Mouse (Mus musculus): ENCODE measurements around the gene Bcat1. TPM values are rescaled to one million over a fixed set of nuclear protein-coding genes. Genes with fewer than 3 reads are reported as not detected.

Gene Bcat1
- polyA plus RNA-seq, 1 experiment, result 19.5 TPM

GRCm38 (mm10) chr6:145002094-145002936 is 73.7 kb downstream of the Bcat1 start:
- H3K4me3 ChIP-seq (ENCODE audit: insufficient read depth, low read length), result no peak overlapping the region
- no peaks in the 10 kb centered on the region for H3K4me1 ChIP-seq (ENCODE audit: control insufficient read depth, insufficient read depth, low read length)
- TF ChIP-seq CTCF (IDR thresholded peaks at IDR 0.05; ENCODE audit: extremely low read depth, insufficient read depth, low read length) (no peak), POLR2A (IDR thresholded peaks at IDR 0.05; ENCODE audit: extremely low read depth, insufficient read depth, low read length) (no peak)
- no peak overlapping the region for H3K27ac ChIP-seq (ENCODE audit: insufficient read depth, low read length)

- H3K4me1 ChIP-seq (ENCODE audit: control insufficient read depth, insufficient read depth, low read length), result no peaks in the 10 kb centered on the region
- TF ChIP-seq POLR2A (IDR thresholded peaks at IDR 0.05; ENCODE audit: extremely low read depth, insufficient read depth, low read length) (no peak), CTCF (IDR thresholded peaks at IDR 0.05; ENCODE audit: extremely low read depth, insufficient read depth, low read length) (no peak)
Observed at GRCm38 (mm10) chr6:145001493-145001892, 74.5 kb downstream of the Bcat1 start.

GRCm38 (mm10) chr6:144997229-144997628 is 78.8 kb downstream of the Bcat1 start:
- Histone ChIP-seq H3K4me3 (ENCODE audit: insufficient read depth, low read length) (no peak overlapping the region), H3K4me1 (ENCODE audit: control insufficient read depth, insufficient read depth, low read length) (no peaks in the 10 kb centered on the region), H3K27ac (ENCODE audit: insufficient read depth, low read length) (no peak overlapping the region)
- TF ChIP-seq CTCF (IDR thresholded peaks at IDR 0.05; ENCODE audit: extremely low read depth, insufficient read depth, low read length) (peak; percentile 32; the same call in 1 of the 2 replicates), POLR2A (IDR thresholded peaks at IDR 0.05; ENCODE audit: extremely low read depth, insufficient read depth, low read length) (no peak)

More at GRCm38 (mm10) chr6:145001493-145001892, 74.5 kb downstream of the Bcat1 start:
- no peak overlapping the region for H3K4me3 ChIP-seq (ENCODE audit: insufficient read depth, low read length)
- no peak overlapping the region for H3K27ac ChIP-seq (ENCODE audit: insufficient read depth, low read length)

- Histone ChIP-seq H3K27ac (ENCODE audit: insufficient read depth, low read length) (no peak overlapping the region), H3K4me3 (ENCODE audit: insufficient read depth, low read length) (no peak overlapping the region), H3K4me1 (ENCODE audit: control insufficient read depth, insufficient read depth, low read length) (no peaks in the 10 kb centered on the region)
- TF ChIP-seq CTCF (IDR thresholded peaks at IDR 0.05; ENCODE audit: extremely low read depth, insufficient read depth, low read length) (no peak), POLR2A (IDR thresholded peaks at IDR 0.05; ENCODE audit: extremely low read depth, insufficient read depth, low read length) (no peak)
Observed at GRCm38 (mm10) chr6:144992111-144992510, 83.9 kb downstream of the Bcat1 start.

- H3K4me3 ChIP-seq (ENCODE audit: insufficient read depth, low read length), result no peak overlapping the region
- TF ChIP-seq CTCF (IDR thresholded peaks at IDR 0.05; ENCODE audit: extremely low read depth, insufficient read depth, low read length), result no peak
- no peak for TF ChIP-seq POLR2A (IDR thresholded peaks at IDR 0.05; ENCODE audit: extremely low read depth, insufficient read depth, low read length)
- H3K4me1 ChIP-seq (ENCODE audit: control insufficient read depth, insufficient read depth, low read length), result no peaks in the 10 kb centered on the region
- no peak overlapping the region for H3K27ac ChIP-seq (ENCODE audit: insufficient read depth, low read length)
Observed at GRCm38 (mm10) chr6:144989193-144989592, 86.8 kb downstream of the Bcat1 start.

- H3K4me3 ChIP-seq (ENCODE audit: insufficient read depth, low read length), result no peak overlapping the region
- H3K27ac ChIP-seq (ENCODE audit: insufficient read depth, low read length), result no peak overlapping the region
- no peaks in the 10 kb centered on the region for H3K4me1 ChIP-seq (ENCODE audit: control insufficient read depth, insufficient read depth, low read length)
- TF ChIP-seq POLR2A (IDR thresholded peaks at IDR 0.05; ENCODE audit: extremely low read depth, insufficient read depth, low read length) (no peak), CTCF (IDR thresholded peaks at IDR 0.05; ENCODE audit: extremely low read depth, insufficient read depth, low read length) (no peak)
Observed at GRCm38 (mm10) chr6:144987676-144988075, 88.3 kb downstream of the Bcat1 start.

GRCm38 (mm10) chr6:144987216-144987615 is 88.8 kb downstream of the Bcat1 start:
- Histone ChIP-seq H3K4me3 (ENCODE audit: insufficient read depth, low read length) (no peak overlapping the region), H3K27ac (ENCODE audit: insufficient read depth, low read length) (no peak overlapping the region), H3K4me1 (ENCODE audit: control insufficient read depth, insufficient read depth, low read length) (no peaks in the 10 kb centered on the region)
- no peak for TF ChIP-seq CTCF (IDR thresholded peaks at IDR 0.05; ENCODE audit: extremely low read depth, insufficient read depth, low read length)
- TF ChIP-seq POLR2A (IDR thresholded peaks at IDR 0.05; ENCODE audit: extremely low read depth, insufficient read depth, low read length), result no peak

GRCm38 (mm10) chr6:144984221-144984620 is 91.8 kb downstream of the Bcat1 start:
- H3K4me1 ChIP-seq (ENCODE audit: control insufficient read depth, insufficient read depth, low read length), result no peaks in the 10 kb centered on the region
- H3K4me3 ChIP-seq (ENCODE audit: insufficient read depth, low read length), result no peak overlapping the region
- H3K27ac ChIP-seq (ENCODE audit: insufficient read depth, low read length), result no peak overlapping the region
- TF ChIP-seq POLR2A (IDR thresholded peaks at IDR 0.05; ENCODE audit: extremely low read depth, insufficient read depth, low read length) (no peak), CTCF (IDR thresholded peaks at IDR 0.05; ENCODE audit: extremely low read depth, insufficient read depth, low read length) (no peak)

GRCm38 (mm10) chr6:144982093-144982492 is 93.9 kb downstream of the Bcat1 start:
- Histone ChIP-seq H3K27ac (ENCODE audit: insufficient read depth, low read length) (no peak overlapping the region), H3K4me1 (ENCODE audit: control insufficient read depth, insufficient read depth, low read length) (no peaks in the 10 kb centered on the region), H3K4me3 (ENCODE audit: insufficient read depth, low read length) (no peak overlapping the region)
- TF ChIP-seq CTCF (IDR thresholded peaks at IDR 0.05; ENCODE audit: extremely low read depth, insufficient read depth, low read length), result no peak
- no peak for TF ChIP-seq POLR2A (IDR thresholded peaks at IDR 0.05; ENCODE audit: extremely low read depth, insufficient read depth, low read length)

GRCm38 (mm10) chr6:144972351-144972750 is 103.6 kb downstream of the Bcat1 start:
- TF ChIP-seq CTCF (IDR thresholded peaks at IDR 0.05; ENCODE audit: extremely low read depth, insufficient read depth, low read length), result no peak
- no peak for TF ChIP-seq POLR2A (IDR thresholded peaks at IDR 0.05; ENCODE audit: extremely low read depth, insufficient read depth, low read length)
- Histone ChIP-seq H3K27ac (ENCODE audit: insufficient read depth, low read length) (no peak overlapping the region), H3K4me1 (ENCODE audit: control insufficient read depth, insufficient read depth, low read length) (no peaks in the 10 kb centered on the region), H3K4me3 (ENCODE audit: insufficient read depth, low read length) (no peak overlapping the region)

Measured in cortical plate, adult 2 months (tissue).